Mouse (Mus musculus): ENCODE measurements around the gene Rpl22. TPM values are rescaled to one million over a fixed set of nuclear protein-coding genes. Genes with fewer than 3 reads are reported as not detected.
A peak's percentile ranks its signal among the peaks of the same experiment; 100 is the strongest.

Rpl22 gene
- polyA plus RNA-seq (2012; ENCODE audit: insufficient read depth, insufficient read length, low replicate concordance, missing spikeins) = not detected in 2 replicates

GRCm38 (mm10) chr4:152325574-152326411 is at the start of gene Rpl22:
TSS of gene Rpl22 (plus strand) at chr4:152325742.
- H3K4me1 ChIP-seq (ENCODE audit: control insufficient read depth, insufficient read depth, low read length) = peaks cover 7% of the 10 kb centered on the region
- WGBS = under 1% methylated on average over 70 of the region's 70 CpGs
- TF ChIP-seq CTCF (IDR thresholded peaks at IDR 0.05; ENCODE audit: insufficient read depth, low read depth, low read length) (no peak), POLR2A (IDR thresholded peaks at IDR 0.05; ENCODE audit: insufficient read depth, low read depth, low read length) (peak; percentile 53)
- peak within 1 kb of the TSS; percentile 75 for H3K4me3 ChIP-seq (ENCODE audit: insufficient read depth, low read depth, low read length)
- H3K27ac ChIP-seq (ENCODE audit: insufficient read depth, low read depth, low read length) = peak within 1 kb of the TSS; percentile 53; the same call in 1 of the 2 replicates

GRCm38 (mm10) chr4:152276389-152277347 is 48.9 kb upstream of the Rpl22 start:
- TF ChIP-seq CTCF (IDR thresholded peaks at IDR 0.05; ENCODE audit: insufficient read depth, low read depth, low read length) (peak; percentile 70), POLR2A (IDR thresholded peaks at IDR 0.05; ENCODE audit: insufficient read depth, low read depth, low read length) (no peak)
- Histone ChIP-seq H3K4me3 (ENCODE audit: insufficient read depth, low read depth, low read length) (no peak overlapping the region), H3K27ac (ENCODE audit: insufficient read depth, low read depth, low read length) (no peak overlapping the region), H3K4me1 (ENCODE audit: control insufficient read depth, insufficient read depth, low read length) (peaks cover 54% of the 10 kb centered on the region)
- 64% methylated on average over 10 of the region's 10 CpGs for WGBS

GRCm38 (mm10) chr4:152277916-152278315 is 47.6 kb upstream of the Rpl22 start:
- Histone ChIP-seq H3K27ac (ENCODE audit: insufficient read depth, low read depth, low read length) (no peak overlapping the region), H3K4me1 (ENCODE audit: control insufficient read depth, insufficient read depth, low read length) (peaks cover 52% of the 10 kb centered on the region), H3K4me3 (ENCODE audit: insufficient read depth, low read depth, low read length) (no peak overlapping the region)
- WGBS = 72% methylated on average over 2 of the region's 2 CpGs
- TF ChIP-seq CTCF (IDR thresholded peaks at IDR 0.05; ENCODE audit: insufficient read depth, low read depth, low read length) (no peak), POLR2A (IDR thresholded peaks at IDR 0.05; ENCODE audit: insufficient read depth, low read depth, low read length) (no peak)

- Histone ChIP-seq H3K27ac (ENCODE audit: insufficient read depth, low read depth, low read length) (no peak overlapping the region), H3K4me3 (ENCODE audit: insufficient read depth, low read depth, low read length) (no peak overlapping the region), H3K4me1 (ENCODE audit: control insufficient read depth, insufficient read depth, low read length) (peaks cover 50% of the 10 kb centered on the region)
- 46% methylated on average over 23 of the region's 23 CpGs for WGBS
- TF ChIP-seq POLR2A (IDR thresholded peaks at IDR 0.05; ENCODE audit: insufficient read depth, low read depth, low read length) (no peak), CTCF (IDR thresholded peaks at IDR 0.05; ENCODE audit: insufficient read depth, low read depth, low read length) (no peak)
These were observed 46.6 kb upstream of the Rpl22 start for GRCm38 (mm10) chr4:152278986-152279385.

- Histone ChIP-seq H3K4me3 (ENCODE audit: insufficient read depth, low read depth, low read length) (no peak overlapping the region), H3K27ac (ENCODE audit: insufficient read depth, low read depth, low read length) (no peak overlapping the region), H3K4me1 (ENCODE audit: control insufficient read depth, insufficient read depth, low read length) (peaks cover 40% of the 10 kb centered on the region)
- WGBS = 75% methylated on average over 15 of the region's 15 CpGs
- no peak for TF ChIP-seq POLR2A (IDR thresholded peaks at IDR 0.05; ENCODE audit: insufficient read depth, low read depth, low read length)
- TF ChIP-seq CTCF (IDR thresholded peaks at IDR 0.05; ENCODE audit: insufficient read depth, low read depth, low read length) = no peak
These were observed 43.9 kb upstream of the Rpl22 start for GRCm38 (mm10) chr4:152281601-152282000.

GRCm38 (mm10) chr4:152282721-152283120 is 42.8 kb upstream of the Rpl22 start:
- H3K4me1 ChIP-seq (ENCODE audit: control insufficient read depth, insufficient read depth, low read length) = peaks cover 47% of the 10 kb centered on the region
- H3K27ac ChIP-seq (ENCODE audit: insufficient read depth, low read depth, low read length) = no peak overlapping the region
- no peak for TF ChIP-seq CTCF (IDR thresholded peaks at IDR 0.05; ENCODE audit: insufficient read depth, low read depth, low read length)
- 17% methylated on average over 34 of the region's 34 CpGs for whole genome bisulfite sequencing
- H3K4me3 ChIP-seq (ENCODE audit: insufficient read depth, low read depth, low read length) = peak overlapping the region; percentile 30

GRCm38 (mm10) chr4:152283186-152283950 is 42.2 kb upstream of the Rpl22 start:
- H3K4me3 ChIP-seq (ENCODE audit: insufficient read depth, low read depth, low read length) = peak overlapping the region; percentile 30
- no peak for TF ChIP-seq POLR2A (IDR thresholded peaks at IDR 0.05; ENCODE audit: insufficient read depth, low read depth, low read length)
- TF ChIP-seq CTCF (IDR thresholded peaks at IDR 0.05; ENCODE audit: insufficient read depth, low read depth, low read length) = peak; percentile 84
- 10% methylated on average over 70 of the region's 70 CpGs for WGBS
- no peak overlapping the region for H3K27ac ChIP-seq (ENCODE audit: insufficient read depth, low read depth, low read length)
- peaks cover 47% of the 10 kb centered on the region for H3K4me1 ChIP-seq (ENCODE audit: control insufficient read depth, insufficient read depth, low read length)

GRCm38 (mm10) chr4:152285505-152285904 is 40.0 kb upstream of the Rpl22 start:
- peaks cover 40% of the 10 kb centered on the region for H3K4me1 ChIP-seq (ENCODE audit: control insufficient read depth, insufficient read depth, low read length)
- H3K27ac ChIP-seq (ENCODE audit: insufficient read depth, low read depth, low read length) = no peak overlapping the region
- TF ChIP-seq CTCF (IDR thresholded peaks at IDR 0.05; ENCODE audit: insufficient read depth, low read depth, low read length) (peak; percentile 72), POLR2A (IDR thresholded peaks at IDR 0.05; ENCODE audit: insufficient read depth, low read depth, low read length) (no peak)
- WGBS = 7% methylated on average over 10 of the region's 10 CpGs
- H3K4me3 ChIP-seq (ENCODE audit: insufficient read depth, low read depth, low read length) = no peak overlapping the region
